Mouse (Mus musculus) ZHBTc4 (cell line): ENCODE data around the gene Fbxo28.
"Not testable (repeated sequence)": the region's sequence is repeated elsewhere in the genome, so short reads cannot be mapped to it uniquely, and the experiment has no call there.

ENCODE experiments used
- DNase-seq: peaks from one replicate; pipeline ENCODE4 v3.0.0-alpha.2; 2011; ENCODE audit warnings: low read depth, low spot score

Fbxo28 gene

DNA sequence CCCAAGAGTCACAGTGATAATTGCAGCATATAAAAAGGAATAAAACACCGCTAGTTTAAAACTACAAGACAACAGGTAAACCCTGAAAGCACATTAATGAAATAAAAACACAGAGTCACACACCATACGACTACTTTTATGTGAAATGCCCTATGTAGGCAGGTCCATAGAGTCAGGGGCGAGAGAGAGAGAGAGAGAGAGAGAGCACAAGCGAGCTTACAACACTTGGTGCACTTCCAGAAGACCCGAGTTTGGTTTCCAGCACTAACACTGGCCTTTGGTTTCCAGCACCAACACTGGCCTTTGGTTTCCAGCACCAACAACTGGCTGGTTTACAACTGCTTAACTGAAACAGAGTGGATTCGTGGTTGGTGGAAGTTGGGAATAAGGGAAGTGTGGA is 564 bp upstream of the Fbxo28 start:
- DNase-seq = no peak

DNA sequence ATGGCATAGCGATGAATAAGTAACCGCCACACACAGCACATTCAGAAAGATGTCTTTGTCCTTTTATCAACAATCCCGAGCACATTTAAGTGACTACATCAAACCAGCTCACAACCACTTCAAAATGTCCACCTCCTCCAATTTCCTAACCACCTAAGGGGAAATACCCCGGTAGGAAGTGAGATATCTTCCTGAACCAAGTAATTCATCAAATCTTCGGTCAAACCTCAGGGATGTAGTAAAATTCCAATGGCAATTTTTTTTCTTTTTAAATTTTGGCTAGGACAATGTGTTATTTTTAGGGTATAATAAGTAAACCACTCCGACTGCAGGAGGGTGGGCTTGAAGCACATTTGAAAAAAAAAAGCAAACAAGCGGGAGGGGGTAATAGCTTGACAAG is 1.1 kb downstream of the Fbxo28 start:
- DNase-seq = no peak

DNA sequence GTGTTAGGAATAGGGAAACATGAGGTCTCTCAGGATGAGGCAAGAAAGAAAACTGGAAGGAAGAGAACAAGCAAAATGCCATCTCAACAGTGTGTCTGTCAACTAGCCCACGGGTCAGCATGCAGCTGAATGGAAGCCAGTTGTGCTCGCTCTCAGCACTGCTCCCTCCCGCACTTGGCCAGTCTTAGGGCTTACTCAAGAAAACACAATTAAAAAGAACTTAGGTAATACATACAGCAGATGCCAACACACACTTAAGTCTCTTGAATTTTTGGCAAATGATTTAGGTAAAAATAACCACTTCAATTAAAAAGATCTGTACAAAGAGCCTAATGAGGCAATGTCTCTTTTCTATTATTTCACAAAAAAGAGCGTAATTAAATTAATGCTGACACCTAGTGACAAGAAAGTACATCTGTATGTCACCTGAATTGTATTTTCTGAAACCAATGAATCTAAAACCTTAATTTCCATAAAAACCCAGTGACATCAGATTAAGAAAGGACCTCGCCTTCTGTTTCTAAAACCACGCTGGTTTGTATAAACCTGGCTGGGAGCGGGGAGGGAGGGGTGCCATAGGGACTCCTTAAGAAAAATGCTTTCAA is 2.4 kb downstream of the Fbxo28 start:
- DNase-seq = no peak

DNA sequence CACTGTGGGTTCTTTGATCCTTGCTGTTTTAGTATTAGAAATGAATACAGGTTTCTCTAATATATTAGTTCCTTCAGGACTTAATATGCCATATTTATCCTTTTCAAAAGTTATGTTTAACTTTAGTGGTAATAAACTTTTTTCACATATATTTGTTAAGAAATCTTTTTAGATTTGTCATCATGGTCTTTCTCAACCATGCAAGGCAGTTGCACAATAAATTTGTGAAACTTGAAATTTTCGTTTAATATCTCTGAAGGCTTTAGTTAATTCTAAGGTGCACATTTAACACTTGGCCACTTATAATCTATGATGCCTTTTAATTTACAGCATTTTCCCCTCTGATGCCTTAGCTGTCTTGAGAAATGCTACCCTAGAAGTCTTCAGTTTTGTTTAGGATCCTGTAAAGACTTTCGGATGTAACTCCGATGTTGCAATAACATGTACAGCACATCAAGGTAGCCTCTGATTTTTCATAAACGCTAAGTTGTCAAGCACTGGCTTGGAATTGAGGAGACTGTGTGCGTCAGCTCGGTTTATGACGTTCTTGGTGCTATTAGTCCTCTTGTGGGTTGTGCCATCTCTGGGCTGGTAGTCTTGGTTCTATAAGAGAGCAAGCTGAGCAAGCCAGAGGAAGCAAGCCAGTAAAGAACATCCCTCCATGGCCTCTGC is 7.5 kb downstream of the Fbxo28 start:
- DNase-seq = no peak

DNA sequence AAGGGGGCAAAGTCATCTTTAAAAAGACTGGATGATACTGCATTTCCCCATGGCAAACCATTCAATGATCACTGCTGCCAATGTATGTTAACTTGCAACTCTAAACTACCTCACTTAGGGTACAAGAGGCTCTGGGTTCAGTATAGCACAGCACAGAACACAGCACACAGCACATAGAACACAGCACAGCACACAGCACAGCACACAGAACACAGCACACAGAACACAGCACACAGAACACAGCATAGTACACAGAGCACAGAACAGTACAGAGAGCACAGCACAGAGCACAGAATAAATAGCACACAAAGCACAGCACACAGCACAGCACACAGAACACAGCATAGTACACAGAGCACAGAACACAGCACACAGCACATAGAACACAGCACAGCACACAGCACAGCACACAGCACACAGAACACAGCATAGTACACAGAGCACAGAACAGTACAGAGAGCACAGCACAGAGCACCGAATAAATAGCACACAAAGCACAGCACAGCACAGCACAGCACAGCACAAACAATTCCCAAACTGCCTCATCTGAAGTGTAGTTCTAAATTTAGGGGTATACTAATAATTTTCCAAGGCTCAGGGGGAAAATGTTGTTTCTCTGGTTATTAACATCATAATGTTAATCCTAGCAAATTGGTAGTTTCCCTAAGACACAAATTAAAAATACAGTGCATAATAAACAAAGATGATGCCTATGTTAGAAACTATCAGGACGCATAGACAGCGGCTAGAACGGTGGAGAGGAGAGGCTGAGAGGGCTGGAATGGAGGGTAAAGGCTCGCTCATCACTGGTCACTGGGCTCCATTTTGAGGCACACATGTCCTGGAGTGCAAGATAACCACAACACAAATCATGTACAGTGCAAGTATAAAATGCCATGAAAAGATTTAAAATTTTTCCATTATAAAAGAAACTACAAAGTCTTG is 9.1 kb downstream of the Fbxo28 start:
- no peak for DNase-seq

DNA sequence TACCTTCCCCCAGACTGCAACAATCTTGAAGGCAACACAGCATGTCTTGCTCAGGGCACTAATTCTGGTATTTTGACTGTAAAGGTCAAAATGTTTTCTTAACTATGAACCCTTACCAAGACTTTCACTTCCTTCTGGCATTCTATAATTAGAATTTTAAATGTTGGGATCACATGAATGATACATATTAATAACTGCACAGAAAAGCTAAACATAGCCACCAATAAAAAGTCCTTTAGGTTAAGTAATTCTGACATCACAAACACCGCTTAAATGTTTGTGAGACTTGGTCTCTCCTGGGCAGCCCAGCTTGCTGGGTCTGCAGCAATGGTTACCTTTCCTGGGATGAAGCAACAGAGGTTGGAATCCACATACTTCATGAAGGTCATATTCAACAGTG is 15.5 kb downstream of the Fbxo28 start:
- DNase-seq = no peak

DNA sequence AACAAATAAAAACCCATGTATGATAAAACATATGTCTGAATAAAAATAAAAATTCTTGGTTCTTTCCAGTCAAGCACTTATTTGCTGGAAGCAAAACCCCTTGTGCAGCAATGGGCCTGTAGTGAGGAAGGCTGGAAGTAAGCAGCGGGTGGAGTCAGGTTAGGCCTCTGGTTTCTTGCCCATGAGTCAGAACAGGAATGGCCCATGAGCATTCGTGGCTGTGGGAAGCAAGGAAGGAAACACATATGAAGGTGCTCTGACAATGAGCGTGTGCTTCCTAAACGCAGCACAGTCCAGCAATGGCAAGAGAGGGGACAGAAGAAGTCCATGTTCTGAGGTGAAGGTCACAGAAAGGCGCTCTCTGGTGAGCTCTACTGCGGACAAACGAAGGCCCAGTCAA is 16.9 kb downstream of the Fbxo28 start:
- no peak for DNase-seq

DNA sequence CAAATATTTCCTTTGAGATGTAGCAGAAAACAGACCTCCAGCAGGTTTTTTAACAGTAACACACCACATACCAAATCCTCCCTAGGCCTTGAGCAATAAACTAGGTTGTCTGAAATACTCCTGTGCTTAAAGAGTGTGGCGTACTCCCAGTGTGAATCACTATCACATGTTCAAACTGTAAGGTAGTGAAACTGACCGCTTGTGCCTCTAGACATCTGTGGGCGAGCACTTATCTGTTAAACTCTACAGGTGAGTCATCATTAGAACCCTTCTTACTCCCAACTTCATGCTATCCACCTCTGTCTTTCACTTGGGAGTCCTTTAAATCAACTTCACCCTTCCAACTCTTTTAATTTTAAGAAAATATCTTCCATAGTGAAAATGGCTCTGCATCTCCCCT is 18.3 kb downstream of the Fbxo28 start:
- DNase-seq = no peak

DNA sequence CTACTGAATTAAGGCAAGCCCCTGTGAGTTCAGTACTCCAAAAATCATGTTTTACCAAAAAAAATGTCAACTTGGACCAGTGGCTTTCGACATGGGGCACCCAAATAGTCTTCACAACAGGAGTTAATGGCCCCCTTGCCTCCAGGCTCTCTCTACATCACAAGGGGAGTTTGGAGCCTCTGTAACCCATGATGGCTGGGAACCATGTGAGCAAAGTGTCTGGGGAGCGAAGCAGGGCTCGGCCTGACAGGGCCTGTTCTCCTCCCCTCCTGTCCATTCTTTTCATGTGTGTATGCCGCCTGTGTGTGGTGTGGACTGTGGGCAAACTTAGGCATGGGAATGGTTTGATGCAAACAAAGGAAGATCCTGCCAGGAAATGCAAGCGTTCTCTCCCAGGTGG is 27.2 kb downstream of the Fbxo28 start:
- no peak for DNase-seq

DNA sequence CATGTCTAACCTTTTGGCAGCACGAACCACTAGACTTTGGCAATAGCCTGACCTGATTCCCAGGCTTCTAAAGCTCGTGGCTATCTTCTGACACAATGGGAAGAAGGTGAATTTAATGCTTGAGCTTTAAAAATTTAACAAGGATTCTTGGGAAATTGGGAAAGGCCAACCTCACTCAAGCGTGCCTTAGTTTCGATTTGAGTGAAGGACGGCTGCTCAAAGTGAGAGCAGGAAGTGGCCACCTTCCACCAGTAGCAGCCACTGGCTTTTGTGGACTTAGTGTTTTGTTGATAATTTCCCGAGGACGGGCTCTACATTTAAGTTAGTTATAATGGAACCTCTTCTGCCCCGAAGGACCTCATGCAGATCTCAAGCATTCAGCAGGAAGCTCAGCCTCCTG is 28.2 kb downstream of the Fbxo28 start:
- no peak for DNase-seq

DNA sequence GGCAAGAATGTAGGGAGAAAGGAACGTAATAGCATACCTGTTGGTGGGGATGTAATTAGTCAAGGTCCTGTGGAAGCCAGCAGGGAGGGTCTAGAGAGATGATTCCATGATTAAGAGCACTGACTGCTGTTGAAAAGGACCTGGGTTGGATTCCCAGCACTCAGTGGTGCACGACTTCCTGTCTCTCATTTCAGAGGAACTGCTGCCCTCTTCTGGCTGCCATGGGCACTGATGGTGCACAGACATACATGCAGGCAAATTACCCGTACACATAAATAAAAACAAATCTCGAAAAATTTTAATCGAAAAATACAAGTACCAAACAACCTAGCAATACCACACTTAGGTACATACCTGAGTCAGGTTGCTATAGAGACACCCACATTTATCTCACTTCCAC is 30.1 kb downstream of the Fbxo28 start:
- DNase-seq = peak; percentile 55

DNA sequence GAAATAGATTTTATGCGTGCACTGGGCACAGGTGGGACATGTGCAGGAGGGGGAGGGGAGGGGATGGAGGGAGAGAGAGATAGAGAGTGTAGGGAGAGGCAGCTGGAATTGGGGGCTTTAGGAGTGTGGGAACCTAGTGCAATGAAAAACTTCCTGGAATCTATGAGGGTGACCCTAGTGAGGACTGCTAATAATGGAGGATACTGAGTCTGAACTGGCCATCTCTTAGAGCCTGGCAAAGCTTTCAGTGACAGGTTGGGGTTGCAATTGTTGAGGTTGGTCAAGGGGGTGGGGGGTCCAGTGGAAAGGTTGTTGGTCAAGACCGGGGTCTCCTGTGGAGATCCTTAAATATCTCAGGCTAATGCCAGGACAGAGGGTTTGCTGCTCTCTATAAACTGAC is 31.1 kb downstream of the Fbxo28 start:
- DNase-seq = no peak

DNA sequence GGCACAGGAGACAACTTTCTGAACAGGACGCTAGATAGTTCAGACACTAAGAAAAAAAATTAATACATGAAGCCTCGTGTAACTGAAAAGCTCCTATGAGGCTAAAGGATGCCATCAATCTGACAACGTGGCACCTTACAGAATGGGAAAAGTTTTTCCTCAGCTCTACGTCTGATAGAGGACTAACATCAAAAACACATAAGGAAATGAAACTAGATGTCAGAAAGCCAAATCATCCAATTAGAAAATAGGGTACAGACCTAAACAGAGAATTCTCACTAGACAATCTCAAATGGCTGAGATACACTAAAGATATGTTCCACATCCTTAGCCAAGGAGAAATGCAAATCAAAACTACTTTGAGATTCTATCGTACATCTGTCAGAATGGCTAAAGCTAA is 32.0 kb downstream of the Fbxo28 start:
- no peak for DNase-seq

DNA sequence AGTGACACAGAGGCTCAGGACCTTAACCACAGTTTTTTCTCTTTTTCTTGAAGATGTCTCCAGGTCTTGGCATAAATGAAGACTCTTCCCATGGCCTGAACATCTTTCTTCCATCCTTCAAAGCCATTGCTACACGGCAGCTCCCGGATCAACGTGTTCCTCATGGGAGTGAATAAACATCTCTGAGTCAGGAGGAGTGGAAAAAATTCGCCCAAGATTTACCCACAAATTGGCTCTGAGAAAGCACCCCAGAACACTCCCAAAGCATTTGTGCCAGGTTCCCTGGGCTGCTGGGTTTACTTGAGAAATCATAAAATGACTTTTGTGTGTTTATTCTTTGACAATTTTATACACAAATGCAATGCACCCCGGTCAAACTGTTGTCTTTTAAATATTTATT is 38.5 kb downstream of the Fbxo28 start:
- no peak for DNase-seq

DNA sequence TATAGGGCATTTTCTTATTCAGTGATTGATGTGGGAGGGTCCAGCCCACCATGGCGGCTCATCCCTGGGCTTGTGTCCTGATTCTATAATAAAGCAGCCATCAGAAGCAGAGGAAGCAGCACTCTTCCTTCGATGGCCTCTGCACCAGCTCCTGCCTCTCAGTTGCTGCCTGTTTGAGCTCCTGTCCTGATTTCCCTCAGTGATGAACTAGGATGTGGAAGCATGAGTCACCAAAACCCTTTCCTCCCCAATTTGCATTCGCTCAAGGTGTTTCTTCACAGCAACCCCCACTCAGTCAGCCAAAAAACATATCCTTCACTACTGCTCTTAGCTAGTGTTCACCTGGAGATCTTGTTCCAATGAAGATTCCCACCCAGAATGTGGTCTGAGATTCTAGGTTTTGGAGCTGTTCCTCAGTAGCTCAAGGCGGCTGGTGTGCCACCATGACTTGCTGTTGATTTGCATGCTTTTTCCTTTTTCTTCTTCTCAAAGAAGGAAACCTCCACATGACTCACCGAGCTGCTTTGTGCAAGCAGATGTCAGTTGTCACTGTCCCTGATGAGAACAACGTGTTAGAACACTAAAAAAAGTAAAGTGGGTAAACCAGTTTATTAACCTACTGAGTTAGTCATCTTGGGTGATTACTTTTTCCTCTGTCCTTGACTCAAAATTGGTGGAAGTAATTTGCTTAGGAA is 39.1 kb downstream of the Fbxo28 start:
- no peak for DNase-seq

DNA sequence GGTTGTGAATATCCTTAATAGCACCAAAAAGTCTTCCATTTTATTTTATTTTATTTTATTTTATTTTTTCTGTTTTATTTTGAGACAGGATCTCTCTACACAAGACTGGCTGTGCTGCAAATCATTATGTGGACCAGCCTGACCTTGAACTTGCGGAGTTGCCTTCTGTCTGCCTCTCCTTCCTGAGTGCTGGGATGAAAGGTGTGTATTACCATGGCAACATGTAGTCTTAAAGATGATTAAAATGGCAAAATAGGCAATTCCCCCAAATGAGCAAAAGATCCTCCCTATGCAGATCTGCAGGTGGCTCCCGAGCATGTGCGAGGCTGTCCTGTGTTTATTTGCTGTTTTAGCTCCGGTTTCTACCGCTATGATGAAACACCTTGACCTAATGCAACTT is 43.6 kb downstream of the Fbxo28 start:
- no peak for DNase-seq

DNA sequence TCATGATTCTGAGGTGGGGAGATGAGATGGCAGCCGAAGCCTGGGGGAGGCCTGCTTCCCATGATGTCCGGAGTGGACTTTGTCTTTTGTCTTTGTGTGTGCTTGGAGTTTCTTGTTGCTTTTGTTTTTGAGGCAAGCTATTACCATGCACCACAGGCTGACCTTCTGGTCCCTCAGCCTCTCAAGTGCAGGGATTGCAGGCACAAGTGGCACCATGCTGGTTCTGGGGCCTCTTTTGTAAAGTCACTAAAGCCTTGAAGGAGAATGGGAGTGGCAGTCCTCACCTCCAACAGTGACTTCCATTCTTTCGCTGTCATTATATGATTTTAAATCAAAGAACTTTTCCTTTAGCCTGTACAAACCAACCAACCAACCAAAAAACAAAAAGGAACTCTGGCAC is 44.2 kb downstream of the Fbxo28 start:
- DNase-seq = peak; percentile 61

DNA sequence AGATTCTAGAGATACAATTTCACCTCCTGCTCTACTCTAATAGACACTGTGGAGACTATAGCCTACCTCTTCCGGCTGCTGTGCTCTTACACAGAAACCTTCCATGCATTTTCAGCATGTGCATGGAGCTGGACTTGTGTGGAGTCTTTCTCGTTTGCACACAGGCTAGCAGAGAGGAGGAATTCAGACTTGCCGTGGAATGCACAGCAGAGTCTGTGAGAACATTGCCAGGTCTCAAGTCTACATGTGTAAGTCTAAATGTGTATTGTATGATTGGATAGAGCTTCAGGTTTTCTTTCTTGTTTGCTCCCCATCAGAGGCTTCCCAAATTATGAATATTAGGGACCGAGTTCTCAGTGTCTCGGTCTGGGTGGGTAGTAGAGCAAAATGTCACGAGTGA is 44.6 kb downstream of the Fbxo28 start:
- no peak for DNase-seq

DNA sequence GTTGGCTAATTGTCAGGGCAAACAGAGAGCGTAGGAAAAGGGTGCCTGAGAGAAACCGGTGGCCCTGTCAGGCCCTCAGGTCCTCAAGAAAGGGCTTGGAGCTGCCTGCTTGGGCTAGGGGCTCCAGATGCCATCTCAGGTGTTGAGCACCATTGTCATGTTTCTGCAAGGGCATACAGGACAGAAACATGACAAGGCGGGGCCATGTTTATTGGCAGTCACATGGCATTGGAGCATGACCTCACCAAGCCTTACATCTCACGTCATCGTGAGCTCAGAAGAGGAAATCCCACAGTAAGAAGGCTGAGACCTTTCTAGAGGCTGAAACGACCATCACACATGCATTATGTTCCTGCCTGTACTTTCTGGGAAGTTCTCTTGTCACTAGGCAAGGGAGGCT is 45.3 kb downstream of the Fbxo28 start:
- DNase-seq = peak; percentile 28

DNA sequence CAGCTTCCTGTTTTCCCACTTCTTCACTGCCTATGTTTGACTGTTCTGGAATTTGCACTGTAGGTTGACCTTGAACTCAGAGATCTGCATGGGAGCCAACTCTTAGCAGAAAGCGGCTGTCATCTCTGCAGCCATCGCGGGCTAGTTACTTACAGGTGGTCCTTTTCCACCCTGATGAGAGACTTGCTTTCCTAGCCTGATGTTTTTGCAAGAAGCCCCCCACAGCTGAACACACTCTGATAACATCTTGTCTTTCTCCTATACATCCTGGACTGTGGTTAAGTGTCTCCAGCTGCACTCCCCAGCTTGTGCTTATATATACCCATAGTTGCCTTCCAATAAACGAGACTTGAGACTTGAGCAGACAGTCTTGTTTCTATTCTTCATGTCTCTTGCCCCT is 49.1 kb downstream of the Fbxo28 start:
- DNase-seq = no peak

DNA sequence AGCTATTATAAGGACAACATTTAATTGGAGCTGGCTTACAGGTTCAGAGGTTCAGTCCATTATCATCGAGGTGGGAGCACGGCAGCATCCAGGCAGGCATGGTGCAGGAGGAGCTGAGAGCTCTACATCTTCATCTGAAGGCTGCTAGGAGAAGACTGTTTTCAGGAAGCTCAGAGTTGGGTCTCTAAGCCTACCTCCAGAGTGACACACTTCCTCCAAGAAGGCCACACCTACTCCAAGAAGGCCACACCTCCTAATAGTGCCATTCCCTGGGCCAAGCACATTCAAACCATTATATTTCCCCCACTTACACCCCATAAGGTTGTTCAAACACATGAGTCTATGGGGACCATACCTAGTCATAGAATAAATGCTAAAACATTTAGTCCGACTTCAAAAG is 50.7 kb downstream of the Fbxo28 start:
- not testable (repeated sequence) for DNase-seq

DNA sequence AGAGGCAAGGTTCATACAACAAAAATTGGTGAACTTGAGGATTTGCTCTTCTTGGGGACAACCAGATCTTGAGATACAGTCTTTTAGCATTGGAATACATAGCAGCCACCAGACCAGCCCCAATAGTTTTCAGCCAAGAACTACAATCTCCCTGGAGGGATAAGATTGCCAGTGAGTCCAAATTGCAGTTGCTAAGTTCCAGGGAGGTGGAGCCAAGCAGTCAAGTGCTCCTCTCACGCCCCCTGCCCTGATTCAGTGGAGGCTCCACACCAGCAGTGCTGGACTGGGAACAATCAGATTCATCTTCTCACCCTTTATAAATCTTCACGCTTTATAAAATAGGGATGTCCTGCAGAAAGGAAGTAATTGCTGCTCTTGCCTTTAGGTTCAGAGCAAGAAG is 51.6 kb downstream of the Fbxo28 start:
- DNase-seq = no peak
